Mouse (Mus musculus): ENCODE results near the gene Olfr616. TPM values are rescaled to one million over a fixed set of nuclear protein-coding genes. Genes with fewer than 3 reads are reported as not detected.
"Not testable (repeated sequence)": the region's sequence is repeated elsewhere in the genome, so short reads cannot be mapped to it uniquely, and the experiment has no call there.

The Olfr616 gene
- total and polyA plus RNA-seq, 3 experiments = 0.55 TPM; not detected in 2

- Histone ChIP-seq H3K27me3 (ENCODE audit: insufficient read depth, low read length) (no peaks in the 10 kb centered on the region), H3K4me1 (ENCODE audit: insufficient read depth, low read depth, low read length) (no peaks in the 10 kb centered on the region), H3K9me3 (replicated peaks) (no peaks in the 10 kb centered on the region), H3K4me3 (ENCODE audit: low read depth, low read length) (no peak within 1 kb of the TSS), H3K36me3 (replicated peaks) (no peaks in the 10 kb centered on the region)
- no peak for ATAC-seq (ENCODE audit: extremely low read depth, insufficient number of reproducible peaks, low FRiP score, poor library complexity, severe bottlenecking)
- TF ChIP-seq GATA2 (IDR thresholded peaks at IDR 0.05; ENCODE audit: borderline replicate concordance, low read depth, low read length) = no peak
- no peak for TF ChIP-seq TAL1 (conservative IDR thresholded peaks at IDR 0.05; ENCODE audit: low read depth, low read length)
- TF ChIP-seq POLR2AphosphoS5 (IDR thresholded peaks at IDR 0.05; ENCODE audit: insufficient replicate concordance, low read depth, low read length) = no peak
- DNase-seq (ENCODE audit: low spot score) = no peak
Measured at GRCm38 (mm10) chr7:103555779-103556178, 13.2 kb downstream of the Olfr616 start, which contains the start of gene Olfr615. Gene Olfr615, plus strand, starts transcription at chr7:103556079.

GRCm38 (mm10) chr7:103547774-103548173, 21.2 kb downstream of the Olfr616 start, which contains the start of gene Olfr613:
Gene Olfr613, plus strand, starts transcription at chr7:103548074.
- no peaks in the 10 kb centered on the region for H3K27me3 ChIP-seq (ENCODE audit: insufficient read depth, low read length)
- H3K4me3 ChIP-seq (ENCODE audit: low read depth, low read length) = no peak within 1 kb of the TSS
- H3K36me3 ChIP-seq (replicated peaks) = no peaks in the 10 kb centered on the region
- H3K9me3 ChIP-seq (replicated peaks) = no peaks in the 10 kb centered on the region
- DNase-seq (ENCODE audit: low spot score) (no peak), ATAC-seq (ENCODE audit: extremely low read depth, insufficient number of reproducible peaks, low FRiP score, poor library complexity, severe bottlenecking) (no peak)
- no peaks in the 10 kb centered on the region for H3K4me1 ChIP-seq (ENCODE audit: insufficient read depth, low read depth, low read length)
- no peak for TF ChIP-seq TAL1 (conservative IDR thresholded peaks at IDR 0.05; ENCODE audit: low read depth, low read length)
- TF ChIP-seq POLR2AphosphoS5 (IDR thresholded peaks at IDR 0.05; ENCODE audit: insufficient replicate concordance, low read depth, low read length) = no peak
- no peak for TF ChIP-seq GATA1 (IDR thresholded peaks at IDR 0.05; ENCODE audit: borderline replicate concordance, low read length)
- no peak for TF ChIP-seq GATA2 (IDR thresholded peaks at IDR 0.05; ENCODE audit: borderline replicate concordance, low read depth, low read length)
- no peak for TF ChIP-seq CTCF (IDR thresholded peaks at IDR 0.05; ENCODE audit: low read depth, low read length)

- H3K27me3 ChIP-seq (ENCODE audit: insufficient read depth, low read length); H3K9me3 ChIP-seq (replicated peaks); H3K4me3 ChIP-seq (ENCODE audit: low read depth, low read length); ATAC-seq (ENCODE audit: extremely low read depth, insufficient number of reproducible peaks, low FRiP score, poor library complexity, severe bottlenecking); DNase-seq (ENCODE audit: low spot score); H3K4me1 ChIP-seq (ENCODE audit: insufficient read depth, low read depth, low read length); H3K36me3 ChIP-seq (replicated peaks): not testable (repeated sequence)
Measured at GRCm38 (mm10) chr7:103542617-103543016, 26.3 kb downstream of the Olfr616 start, which contains the start of gene Olfr612. Gene Olfr612, minus strand, starts transcription at chr7:103542717.

- not testable (repeated sequence) for ATAC-seq (ENCODE audit: extremely low read depth, insufficient number of reproducible peaks, low FRiP score, poor library complexity, severe bottlenecking); H3K4me1 ChIP-seq (ENCODE audit: insufficient read depth, low read depth, low read length); DNase-seq (ENCODE audit: low spot score); H3K4me3 ChIP-seq (ENCODE audit: low read depth, low read length); H3K36me3 ChIP-seq (replicated peaks); H3K9me3 ChIP-seq (replicated peaks); H3K27me3 ChIP-seq (ENCODE audit: insufficient read depth, low read length)
Measured at GRCm38 (mm10) chr7:103520746-103521145, 48.2 kb downstream of the Olfr616 start, which contains the start of gene Olfr611. Gene Olfr611, minus strand, starts transcription at chr7:103520846.

Other genes starting within 250 kb of the Olfr616 start
Only the 20 nearest of the 32 such genes appear.
- gene Usp17lc, start 154.1 kb downstream of the Olfr616 start, total RNA-seq (2014; fragmentation: Nextera tagmentation) = not detected in 2 replicates
- 0.06 and 0.16 TPM in 2 replicates for gene Usp17lc, start 154.1 kb downstream of the Olfr616 start, total RNA-seq (2017)
- gene Usp17lc, start 154.1 kb downstream of the Olfr616 start, polyA plus RNA-seq (2012) = not detected in 2 replicates
- gene Olfr605, start 123.7 kb downstream of the Olfr616 start, total RNA-seq (2014; fragmentation: Nextera tagmentation) = not detected in 2 replicates
- 0.22 TPM in 1 of 2 replicates, not detected in the other for gene Olfr605, start 123.7 kb downstream of the Olfr616 start, total RNA-seq (2017)
- gene Olfr605, start 123.7 kb downstream of the Olfr616 start, polyA plus RNA-seq (2012) = not detected in 2 replicates
- not detected in 2 replicates for gene Olfr606, start 120.1 kb downstream of the Olfr616 start, total RNA-seq (2014; fragmentation: Nextera tagmentation)
- 0.27 and 0.29 TPM in 2 replicates for gene Olfr606, start 120.1 kb downstream of the Olfr616 start, total RNA-seq (2017)
- not detected in 2 replicates for gene Olfr606, start 120.1 kb downstream of the Olfr616 start, polyA plus RNA-seq (2012)
- not detected in 2 replicates for gene Olfr607, start 105.0 kb downstream of the Olfr616 start, total RNA-seq (2014; fragmentation: Nextera tagmentation)
- gene Olfr607, start 105.0 kb downstream of the Olfr616 start, total RNA-seq (2017) = under 0.01 and 0.11 TPM in 2 replicates
- gene Olfr607, start 105.0 kb downstream of the Olfr616 start, polyA plus RNA-seq (2012) = not detected in 2 replicates
- not detected in 2 replicates for gene Olfr608, start 99.3 kb downstream of the Olfr616 start, total RNA-seq (2014; fragmentation: Nextera tagmentation)
- not detected in 2 replicates for gene Olfr608, start 99.3 kb downstream of the Olfr616 start, total RNA-seq (2017)
- gene Olfr608, start 99.3 kb downstream of the Olfr616 start, polyA plus RNA-seq (2012) = not detected in 2 replicates
- not detected in 2 replicates for gene Olfr609, start 71.1 kb downstream of the Olfr616 start, total RNA-seq (2014; fragmentation: Nextera tagmentation)
- not detected in 2 replicates for gene Olfr609, start 71.1 kb downstream of the Olfr616 start, total RNA-seq (2017)
- gene Olfr609, start 71.1 kb downstream of the Olfr616 start, polyA plus RNA-seq (2012) = not detected in 2 replicates
- not detected in 2 replicates for gene Olfr610, start 57.0 kb downstream of the Olfr616 start, total RNA-seq (2014; fragmentation: Nextera tagmentation)
- gene Olfr610, start 57.0 kb downstream of the Olfr616 start, total RNA-seq (2017) = 0.11 and 0.12 TPM in 2 replicates
- not detected in 2 replicates for gene Olfr610, start 57.0 kb downstream of the Olfr616 start, polyA plus RNA-seq (2012)
- gene Olfr611, start 48.3 kb downstream of the Olfr616 start, total RNA-seq (2014; fragmentation: Nextera tagmentation) = not detected in 2 replicates
- gene Olfr611, start 48.3 kb downstream of the Olfr616 start, total RNA-seq (2017) = 0.17 TPM in 1 of 2 replicates, not detected in the other
- gene Olfr611, start 48.3 kb downstream of the Olfr616 start, polyA plus RNA-seq (2012) = not detected in 2 replicates
- gene Olfr612, start 26.4 kb downstream of the Olfr616 start, total RNA-seq (2014; fragmentation: Nextera tagmentation) = not detected in 2 replicates
- gene Olfr612, start 26.4 kb downstream of the Olfr616 start, total RNA-seq (2017) = 0.35 TPM in 1 of 2 replicates, not detected in the other
- not detected in 2 replicates for gene Olfr612, start 26.4 kb downstream of the Olfr616 start, polyA plus RNA-seq (2012)
- not detected in 2 replicates for gene Olfr613, start 21.1 kb downstream of the Olfr616 start, total RNA-seq (2014; fragmentation: Nextera tagmentation)
- gene Olfr613, start 21.1 kb downstream of the Olfr616 start, total RNA-seq (2017) = 0.05 TPM in 1 of 2 replicates, not detected in the other
- not detected in 2 replicates for gene Olfr613, start 21.1 kb downstream of the Olfr616 start, polyA plus RNA-seq (2012)
- gene Olfr615, start 13.1 kb downstream of the Olfr616 start, total RNA-seq (2014; fragmentation: Nextera tagmentation) = not detected in 2 replicates
- gene Olfr615, start 13.1 kb downstream of the Olfr616 start, total RNA-seq (2017) = 0.12 TPM in 1 of 2 replicates, not detected in the other
- not detected in 2 replicates for gene Olfr615, start 13.1 kb downstream of the Olfr616 start, polyA plus RNA-seq (2012)
- not detected in 2 replicates for gene Olfr617, start 3.9 kb upstream of the Olfr616 start, total RNA-seq (2014; fragmentation: Nextera tagmentation)
- 0.49 TPM in 1 of 2 replicates, not detected in the other for gene Olfr617, start 3.9 kb upstream of the Olfr616 start, total RNA-seq (2017)
- not detected in 2 replicates for gene Olfr617, start 3.9 kb upstream of the Olfr616 start, polyA plus RNA-seq (2012)
- gene Olfr618, start 21.0 kb upstream of the Olfr616 start, total RNA-seq (2014; fragmentation: Nextera tagmentation) = not detected in 2 replicates
- 0.05 TPM in 1 of 2 replicates, not detected in the other for gene Olfr618, start 21.0 kb upstream of the Olfr616 start, total RNA-seq (2017)
- not detected in 2 replicates for gene Olfr618, start 21.0 kb upstream of the Olfr616 start, polyA plus RNA-seq (2012)
- gene Olfr619, start 31.4 kb upstream of the Olfr616 start, total RNA-seq (2014; fragmentation: Nextera tagmentation) = not detected in 2 replicates
- not detected in 2 replicates for gene Olfr619, start 31.4 kb upstream of the Olfr616 start, total RNA-seq (2017)
- not detected in 2 replicates for gene Olfr619, start 31.4 kb upstream of the Olfr616 start, polyA plus RNA-seq (2012)
- not detected in 2 replicates for gene Olfr620, start 43.4 kb upstream of the Olfr616 start, total RNA-seq (2014; fragmentation: Nextera tagmentation)
- gene Olfr620, start 43.4 kb upstream of the Olfr616 start, total RNA-seq (2017) = 0.05 and 0.06 TPM in 2 replicates
- gene Olfr620, start 43.4 kb upstream of the Olfr616 start, polyA plus RNA-seq (2012) = not detected in 2 replicates
- gene Olfr622, start 73.6 kb upstream of the Olfr616 start, total RNA-seq (2014; fragmentation: Nextera tagmentation) = not detected in 2 replicates
- 0.16 TPM in 1 of 2 replicates, not detected in the other for gene Olfr622, start 73.6 kb upstream of the Olfr616 start, total RNA-seq (2017)
- gene Olfr622, start 73.6 kb upstream of the Olfr616 start, polyA plus RNA-seq (2012) = not detected in 2 replicates
- gene Olfr623, start 94.6 kb upstream of the Olfr616 start, total RNA-seq (2014; fragmentation: Nextera tagmentation) = not detected in 2 replicates
- gene Olfr623, start 94.6 kb upstream of the Olfr616 start, total RNA-seq (2017) = 0.05 TPM in 1 of 2 replicates, not detected in the other
- not detected in 2 replicates for gene Olfr623, start 94.6 kb upstream of the Olfr616 start, polyA plus RNA-seq (2012)
- not detected in 2 replicates for gene Olfr624, start 102.0 kb upstream of the Olfr616 start, total RNA-seq (2014; fragmentation: Nextera tagmentation)
- gene Olfr624, start 102.0 kb upstream of the Olfr616 start, total RNA-seq (2017) = 0.12 and 0.22 TPM in 2 replicates
- gene Olfr624, start 102.0 kb upstream of the Olfr616 start, polyA plus RNA-seq (2012) = not detected in 2 replicates
- not detected in 2 replicates for gene Olfr625-ps1, start 113.6 kb upstream of the Olfr616 start, total RNA-seq (2014; fragmentation: Nextera tagmentation)
- gene Olfr625-ps1, start 113.6 kb upstream of the Olfr616 start, total RNA-seq (2017) = not detected in 2 replicates
- not detected in 2 replicates for gene Olfr625-ps1, start 113.6 kb upstream of the Olfr616 start, polyA plus RNA-seq (2012)
- gene Olfr243, start 145.5 kb upstream of the Olfr616 start, total RNA-seq (2014; fragmentation: Nextera tagmentation) = not detected in 2 replicates
- not detected in 2 replicates for gene Olfr243, start 145.5 kb upstream of the Olfr616 start, total RNA-seq (2017)
- not detected in 2 replicates for gene Olfr243, start 145.5 kb upstream of the Olfr616 start, polyA plus RNA-seq (2012)